Mouse (Mus musculus) intestine, embryonic 14.5 days (tissue): ENCODE data around the gene Gm20425. TPM values are rescaled to one million over a fixed set of nuclear protein-coding genes. Genes with fewer than 3 reads are reported as not detected.

ENCODE experiments used
- ATAC-seq: fragments of 200-750 bp; cut with Nextera tagmentation; replicated peaks from 2 replicates; pipeline ENCODE4 v1.8.0; 2017; ENCODE audit warnings: low read depth, moderate number of reproducible peaks, moderate TSS enrichment, moderate library complexity; ENCODE audit not compliant: low FRiP score, low TSS enrichment
- DNase-seq: peaks from one replicate; pipeline ENCODE4 v3.0.0-alpha.2; 2018; ENCODE audit warnings: low spot score
- H3K27ac ChIP-seq: fragments of 300-500 bp; sonication (generic); 2 replicates; pipeline ENCODE4 v1.5.1; 2014; ENCODE audit warnings: low read depth, mild to moderate bottlenecking, control low read depth
- H3K27me3 ChIP-seq: fragments of 300-500 bp; sonication (generic); replicated peaks from 2 replicates; pipeline ENCODE4 v1.6.1; 2014; ENCODE audit warnings: low read length, control low read depth; ENCODE audit not compliant: control insufficient read depth, insufficient read depth
- H3K36me3 ChIP-seq: fragments of 300-500 bp; sonication (generic); 2 replicates; pipeline ENCODE4 v1.6.1; 2014; ENCODE audit warnings: low read length, control low read depth; ENCODE audit not compliant: control insufficient read depth, insufficient read depth
- H3K4me1 ChIP-seq: fragments of 300-500 bp; sonication (generic); replicated peaks from 2 replicates; pipeline ENCODE4 v1.6.1; 2014; ENCODE audit warnings: low read length, control low read depth, mixed read lengths; ENCODE audit not compliant: control insufficient read depth, insufficient read depth
- H3K4me2 ChIP-seq: fragments of 300-500 bp; sonication (generic); 2 replicates; pipeline ENCODE4 v1.6.1; 2014; ENCODE audit warnings: low read length
- H3K4me3 ChIP-seq: fragments of 300-500 bp; sonication (generic); 2 replicates; pipeline ENCODE4 v1.5.1; 2014; ENCODE audit warnings: low read depth, low read length, control low read depth, mixed read lengths
- H3K9ac ChIP-seq: fragments of 300-500 bp; sonication (generic); 2 replicates; pipeline ENCODE4 v1.6.1; 2014; ENCODE audit warnings: mild to moderate bottlenecking, low read length
- H3K9me3 ChIP-seq: fragments of 300-500 bp; sonication (generic); 2 replicates; pipeline ENCODE4 v1.6.1; 2016; ENCODE audit warnings: low read length, control low read depth; ENCODE audit not compliant: control insufficient read depth
- WGBS: fragments of 180-500 bp; shearing (Covaris S2); extraction: QIAGEN DNeasy Blood & Tissue Kit; methylation state at CpG from one replicate; pipeline ENCODE4 v1.1.7; 2014; 5-methylcytosine and 5-hydroxymethylcytosine counted together
- polyA plus RNA-seq: library from polyadenylated mRNA; unstranded; fragments of >200 nt; fragmentation: Nextera tagmentation; extraction: Ambion mirVana; gene quantifications from 2 replicates; pipeline ENCODE4 v1.2.1, GENCODE M21; 2014

Gm20425 gene
- polyA plus RNA-seq, 1 experiment from 2014 or later: not detected

DNA sequence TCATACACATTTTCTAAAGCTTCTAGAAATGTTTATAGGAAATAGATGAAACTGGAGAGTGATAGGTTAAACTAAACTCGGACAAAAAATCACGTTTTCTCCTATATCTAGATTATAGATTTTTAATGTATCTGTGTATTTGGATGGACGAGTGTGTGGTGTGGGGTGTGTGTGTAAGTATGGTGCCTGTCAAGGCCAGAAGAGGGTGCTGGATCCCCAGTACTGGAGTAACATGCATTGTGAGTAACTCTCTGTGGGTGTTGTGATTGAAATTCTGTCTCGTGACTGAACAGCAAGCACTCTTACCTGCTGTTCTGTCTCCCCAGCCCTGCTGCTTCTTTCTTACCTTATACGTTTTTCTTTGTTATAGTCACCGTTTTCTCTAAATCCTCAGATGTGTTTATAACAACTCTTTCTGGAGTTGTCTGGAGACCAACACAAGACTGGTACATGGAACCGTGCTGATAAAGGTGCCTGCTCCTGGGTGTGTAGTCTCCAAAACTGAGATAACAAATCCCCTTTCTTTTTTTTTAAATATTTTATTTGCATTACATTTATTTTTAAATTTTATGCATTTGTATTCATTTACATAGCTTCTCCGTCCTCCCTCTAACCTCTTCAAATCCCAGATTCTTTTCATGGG, 16.5 kb upstream of the Gm20425 start:
- no peaks in the 10 kb centered on the region for H3K36me3 ChIP-seq
- DNase-seq (no peak), ATAC-seq (no peak)
- H3K9me3 ChIP-seq: no peaks in the 10 kb centered on the region
- H3K9ac ChIP-seq: no peak overlapping the region
- H3K4me2 ChIP-seq: no peak overlapping the region
- 81% methylated on average over 8 of the region's 8 CpGs for WGBS
- H3K4me3 ChIP-seq: no peak overlapping the region
- no peak overlapping the region for H3K27ac ChIP-seq
- H3K4me1 ChIP-seq: no peaks in the 10 kb centered on the region
- no peaks in the 10 kb centered on the region for H3K27me3 ChIP-seq

DNA sequence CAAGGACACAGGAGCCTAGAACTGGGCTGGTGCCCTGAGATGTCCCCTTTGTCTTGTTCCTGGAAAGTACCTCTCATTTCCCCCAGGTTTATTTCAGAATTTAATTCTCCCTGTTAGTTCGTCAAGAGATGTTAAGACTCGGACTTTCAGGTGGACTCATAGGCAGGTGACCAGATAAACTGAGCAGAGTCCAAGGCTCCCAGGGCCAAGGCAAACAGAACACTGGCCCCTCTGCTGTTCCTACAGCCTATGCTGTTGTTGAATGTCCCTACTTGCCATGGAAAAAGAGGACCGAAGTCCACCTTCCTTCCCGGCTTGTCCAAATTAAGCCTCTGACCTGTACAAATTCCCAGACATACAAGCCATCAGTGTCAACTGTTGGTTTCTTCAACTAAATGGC, 13.5 kb upstream of the Gm20425 start:
- Histone ChIP-seq H3K4me2 (no peak overlapping the region), H3K9ac (no peak overlapping the region), H3K27ac (no peak overlapping the region), H3K9me3 (no peaks in the 10 kb centered on the region), H3K4me1 (no peaks in the 10 kb centered on the region), H3K4me3 (no peak overlapping the region), H3K27me3 (no peaks in the 10 kb centered on the region), H3K36me3 (no peaks in the 10 kb centered on the region)
- WGBS: 80% methylated on average over 4 of the region's 4 CpGs
- ATAC-seq (no peak), DNase-seq (no peak)

DNA sequence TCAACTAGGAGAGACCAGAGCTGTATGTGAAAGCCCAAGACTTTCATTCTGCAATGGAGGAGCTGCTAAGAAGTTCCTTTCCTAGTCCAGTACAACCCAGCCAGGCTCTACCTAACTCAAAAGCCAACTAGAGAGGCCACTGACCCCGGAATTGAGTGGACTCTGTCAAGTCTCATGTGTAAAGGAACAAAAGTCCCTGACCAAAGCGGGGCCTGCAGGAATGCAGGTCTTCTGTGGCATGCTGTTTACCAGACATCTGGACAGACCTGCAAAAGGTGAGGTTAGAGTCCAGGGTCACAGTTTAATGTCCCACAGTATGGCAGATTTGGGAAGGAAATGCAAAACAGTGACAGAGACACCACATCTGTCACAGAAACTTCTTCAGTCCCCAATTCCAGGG, 11.1 kb upstream of the Gm20425 start:
- Histone ChIP-seq H3K4me3 (no peak overlapping the region), H3K36me3 (no peaks in the 10 kb centered on the region), H3K4me1 (no peaks in the 10 kb centered on the region), H3K27ac (no peak overlapping the region), H3K27me3 (no peaks in the 10 kb centered on the region), H3K9ac (no peak overlapping the region), H3K4me2 (no peak overlapping the region), H3K9me3 (no peaks in the 10 kb centered on the region)
- ATAC-seq (no peak), DNase-seq (no peak)
- 64% methylated on average over 2 of the region's 2 CpGs for WGBS

DNA sequence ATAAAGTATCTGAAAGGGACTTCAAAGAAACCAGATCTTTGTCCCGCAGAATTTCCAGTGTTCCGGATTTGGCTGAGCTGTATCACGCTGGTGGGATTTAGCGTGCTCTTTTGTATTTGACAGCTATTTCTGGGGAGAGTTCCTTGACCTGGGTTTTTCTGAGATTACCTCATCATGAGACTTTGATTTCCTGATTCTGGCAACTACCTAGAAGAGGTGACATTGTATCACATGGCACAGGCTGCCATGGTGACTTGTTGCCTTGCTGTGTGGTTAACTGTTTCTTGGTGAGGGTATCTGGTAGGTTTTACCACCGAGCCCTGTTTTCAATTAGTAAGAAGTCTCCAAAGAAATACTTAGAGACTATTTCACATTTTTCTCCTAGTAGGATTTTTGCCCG, 9.4 kb upstream of the Gm20425 start:
- Histone ChIP-seq H3K36me3 (no peaks in the 10 kb centered on the region), H3K4me1 (0 out of 2 replicates have a peak, but pooled peaks cover 3% of the 10 kb centered on the region), H3K9ac (no peak overlapping the region), H3K9me3 (no peaks in the 10 kb centered on the region), H3K27ac (no peak overlapping the region), H3K4me2 (no peak overlapping the region), H3K4me3 (no peak overlapping the region), H3K27me3 (no peaks in the 10 kb centered on the region)
- no peak for DNase-seq
- ATAC-seq: no peak
- 86% methylated on average over 6 of the region's 6 CpGs for WGBS

DNA sequence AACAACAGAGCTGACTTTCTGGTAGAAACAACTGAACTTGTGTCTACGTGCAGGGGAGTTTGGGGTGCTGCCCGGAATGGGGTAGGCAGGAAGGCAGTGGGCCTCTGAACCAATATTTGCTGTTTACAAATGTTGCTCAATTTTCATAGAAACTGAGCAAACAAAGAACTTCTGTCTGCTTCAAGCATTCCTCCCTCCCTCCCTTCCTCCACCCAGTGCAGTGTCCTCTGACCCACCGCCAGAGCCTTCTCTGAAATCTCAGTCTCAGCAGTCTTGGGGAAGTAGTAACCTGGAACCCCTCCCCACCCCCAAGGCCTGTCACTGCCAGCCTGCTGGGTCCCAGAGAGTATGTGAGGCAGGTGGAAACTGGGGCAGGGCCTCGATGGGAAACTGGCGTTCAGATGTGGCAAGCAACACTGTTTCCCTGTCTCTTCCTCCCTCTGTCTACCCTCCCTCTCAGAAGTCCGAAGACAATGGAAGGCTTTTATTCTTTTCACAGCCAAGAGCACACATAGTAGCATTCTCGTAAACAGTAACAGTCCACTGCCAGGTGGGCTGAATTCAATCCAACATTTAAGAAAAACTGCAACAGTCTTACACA, 4.6 kb upstream of the Gm20425 start:
- H3K27ac ChIP-seq: 0 out of 2 replicates have a peak overlapping the region, but pooled peaks have one; percentile 13

DNA sequence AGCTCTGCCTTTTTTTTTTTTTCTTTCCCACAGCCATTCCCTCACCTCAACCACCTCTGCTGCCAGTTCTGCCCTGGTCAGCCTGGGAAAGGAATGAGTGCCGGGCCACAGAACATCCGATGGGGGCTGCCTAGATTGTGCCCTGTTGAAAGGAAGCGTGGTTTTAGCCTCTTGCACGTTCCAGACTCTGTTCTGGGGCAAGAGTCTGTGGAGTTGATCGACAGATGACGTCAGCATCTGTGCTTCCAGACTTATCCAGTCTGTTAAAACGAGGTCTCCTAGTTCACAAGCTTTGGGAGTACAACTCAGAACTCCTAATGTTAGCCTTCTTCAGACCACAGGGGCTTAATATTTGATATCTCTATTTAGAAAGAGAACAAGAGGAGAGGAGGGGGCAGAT, 4.0 kb upstream of the Gm20425 start:
- 75% methylated on average over 7 of the region's 7 CpGs for WGBS
- Histone ChIP-seq H3K4me3 (no peak overlapping the region), H3K36me3 (no peaks in the 10 kb centered on the region), H3K27me3 (no peaks in the 10 kb centered on the region), H3K4me2 (no peak overlapping the region), H3K4me1 (peaks cover 11% of the 10 kb centered on the region; the same call in 1 of the 2 replicates), H3K9me3 (no peaks in the 10 kb centered on the region), H3K27ac (0 out of 2 replicates have a peak overlapping the region, but pooled peaks have one; percentile 13), H3K9ac (no peak overlapping the region)
- DNase-seq (no peak), ATAC-seq (no peak)

More for the DNA sequence above, 4.6 kb upstream of the Gm20425 start:
- Histone ChIP-seq H3K4me3 (no peak overlapping the region), H3K4me2 (no peak overlapping the region), H3K27me3 (no peaks in the 10 kb centered on the region), H3K9me3 (no peaks in the 10 kb centered on the region), H3K4me1 (peaks cover 11% of the 10 kb centered on the region; the same call in 1 of the 2 replicates), H3K36me3 (no peaks in the 10 kb centered on the region), H3K9ac (no peak overlapping the region)
- ATAC-seq (no peak), DNase-seq (no peak)
- 62% methylated on average over 7 of the region's 7 CpGs for WGBS

DNA sequence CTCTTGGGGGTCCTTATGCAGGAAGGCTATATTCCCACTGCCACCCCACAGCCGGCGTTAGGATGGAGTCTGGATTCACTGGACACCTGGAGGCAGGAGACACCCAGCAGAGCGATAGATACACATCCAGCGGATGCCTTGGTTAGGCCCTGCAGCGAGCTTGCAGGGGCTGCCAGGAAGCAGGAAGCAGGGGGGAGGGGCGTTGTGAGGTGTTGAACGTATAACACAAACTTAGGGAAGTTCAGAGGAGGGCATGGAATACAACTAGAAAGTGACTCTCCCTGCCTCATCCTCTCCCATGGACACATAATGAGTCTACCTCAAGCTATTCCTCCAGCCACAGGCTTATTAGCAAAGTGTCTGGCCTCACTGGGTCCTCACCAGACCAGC, 2.9 kb upstream of the Gm20425 start:
- Histone ChIP-seq H3K9ac (no peak overlapping the region), H3K4me2 (no peak overlapping the region), H3K9me3 (no peaks in the 10 kb centered on the region), H3K4me1 (peaks cover 11% of the 10 kb centered on the region; the same call in 1 of the 2 replicates), H3K27me3 (no peaks in the 10 kb centered on the region), H3K4me3 (no peak overlapping the region), H3K36me3 (no peaks in the 10 kb centered on the region), H3K27ac (no peak overlapping the region)
- ATAC-seq: no peak
- no peak for DNase-seq
- WGBS: 46% methylated on average over 7 of the region's 7 CpGs

DNA sequence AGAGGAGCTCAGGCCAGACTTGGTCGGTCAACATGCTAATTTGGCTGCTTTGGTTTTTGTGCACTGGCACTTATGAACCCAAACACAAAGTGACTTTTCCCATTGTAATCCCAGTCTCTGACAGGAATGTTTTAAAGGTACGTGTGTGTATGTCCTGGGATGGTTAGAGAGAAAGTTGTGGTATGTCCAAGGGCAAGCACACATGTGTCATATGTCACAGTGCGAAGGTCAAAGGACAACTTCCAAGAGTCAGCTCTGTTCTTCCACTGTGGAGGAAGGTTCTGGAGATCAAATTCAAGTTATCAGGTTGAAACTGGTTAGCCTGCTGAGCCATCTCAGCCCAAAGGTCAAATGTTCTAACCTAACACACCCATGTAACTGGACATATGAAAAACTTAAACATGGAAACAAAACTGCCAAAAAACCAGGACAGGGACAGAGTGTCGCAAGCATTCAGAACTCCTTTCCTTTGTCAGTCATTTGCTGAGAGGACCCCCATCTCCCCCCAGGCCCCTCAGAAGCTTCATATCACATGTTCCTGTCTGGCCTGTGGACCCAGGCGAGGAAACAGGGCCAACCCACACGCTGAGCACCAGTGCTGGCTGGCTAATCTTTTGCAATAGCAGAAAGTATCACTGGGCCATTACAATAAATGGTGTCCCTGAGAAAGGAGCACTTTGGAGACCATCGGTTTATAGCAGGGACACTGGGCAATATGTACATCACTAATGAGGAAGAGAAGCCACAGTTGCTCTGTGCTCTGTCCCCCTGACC, 2.3 kb upstream of the Gm20425 start:
- ATAC-seq: no peak
- H3K36me3 ChIP-seq: no peaks in the 10 kb centered on the region
- H3K27me3 ChIP-seq: no peaks in the 10 kb centered on the region
- no peak overlapping the region for H3K4me3 ChIP-seq
- H3K4me1 ChIP-seq: peaks cover 11% of the 10 kb centered on the region; the same call in 1 of the 2 replicates
- no peak overlapping the region for H3K27ac ChIP-seq
- no peaks in the 10 kb centered on the region for H3K9me3 ChIP-seq
- DNase-seq: no peak
- no peak overlapping the region for H3K9ac ChIP-seq
- no peak overlapping the region for H3K4me2 ChIP-seq
- WGBS: 85% methylated on average over 7 of the region's 7 CpGs
